Mouse (Mus musculus): ENCODE results near the gene Asxl1. TPM values are rescaled to one million over a fixed set of nuclear protein-coding genes. Genes with fewer than 3 reads are reported as not detected.
"Not testable (repeated sequence)": the region's sequence is repeated elsewhere in the genome, so short reads cannot be mapped to it uniquely, and the experiment has no call there.

Asxl1 gene
- total RNA-seq, 4 experiments from 2014 or later = 32.3 to 39.0 (median 34.2) TPM

DNA sequence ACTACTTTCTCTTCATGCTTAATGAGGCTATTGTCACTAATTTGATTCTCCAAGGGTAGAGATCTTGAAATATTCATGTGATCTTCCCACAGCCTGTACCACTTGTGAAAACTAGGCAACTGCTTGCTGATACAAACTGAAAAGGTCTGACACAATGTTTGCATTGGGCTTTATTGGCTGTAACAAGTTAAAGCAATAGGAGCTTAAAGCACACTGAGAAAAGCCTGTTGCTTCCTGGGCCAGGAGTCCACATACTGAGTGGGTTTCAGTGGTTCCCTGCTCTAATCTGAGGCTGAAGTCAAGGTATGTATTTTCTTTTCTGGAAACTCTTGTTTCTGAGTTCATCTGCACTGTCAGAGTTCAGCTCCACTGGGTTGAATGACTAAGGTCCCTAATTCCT, 2.4 kb upstream of the Asxl1 start:
- DNase-seq (ENCODE audit: low spot score in 2 of 2) = no peak

DNA sequence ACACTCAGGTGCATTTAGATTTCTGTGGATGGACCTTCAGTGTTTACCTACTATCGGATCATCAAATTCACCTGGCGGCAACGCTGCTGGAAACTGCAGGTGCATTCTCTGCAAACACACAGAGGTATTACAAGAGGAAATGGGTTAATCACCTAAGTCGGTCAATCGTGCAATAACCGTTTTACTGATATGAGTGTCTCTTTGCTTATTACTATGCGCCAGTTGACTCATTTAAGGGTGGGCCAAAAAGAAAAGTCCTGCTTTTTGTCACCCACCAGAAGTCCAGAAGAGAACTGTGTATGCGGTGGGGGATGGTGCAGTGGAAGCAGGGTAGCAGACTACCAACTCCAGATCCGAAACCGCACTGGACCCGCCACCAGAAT, 567 bp upstream of the Asxl1 start:
- DNase-seq (ENCODE audit: low spot score in 2 of 2) = peak in 1 of 2 experiments; percentile 19

DNA sequence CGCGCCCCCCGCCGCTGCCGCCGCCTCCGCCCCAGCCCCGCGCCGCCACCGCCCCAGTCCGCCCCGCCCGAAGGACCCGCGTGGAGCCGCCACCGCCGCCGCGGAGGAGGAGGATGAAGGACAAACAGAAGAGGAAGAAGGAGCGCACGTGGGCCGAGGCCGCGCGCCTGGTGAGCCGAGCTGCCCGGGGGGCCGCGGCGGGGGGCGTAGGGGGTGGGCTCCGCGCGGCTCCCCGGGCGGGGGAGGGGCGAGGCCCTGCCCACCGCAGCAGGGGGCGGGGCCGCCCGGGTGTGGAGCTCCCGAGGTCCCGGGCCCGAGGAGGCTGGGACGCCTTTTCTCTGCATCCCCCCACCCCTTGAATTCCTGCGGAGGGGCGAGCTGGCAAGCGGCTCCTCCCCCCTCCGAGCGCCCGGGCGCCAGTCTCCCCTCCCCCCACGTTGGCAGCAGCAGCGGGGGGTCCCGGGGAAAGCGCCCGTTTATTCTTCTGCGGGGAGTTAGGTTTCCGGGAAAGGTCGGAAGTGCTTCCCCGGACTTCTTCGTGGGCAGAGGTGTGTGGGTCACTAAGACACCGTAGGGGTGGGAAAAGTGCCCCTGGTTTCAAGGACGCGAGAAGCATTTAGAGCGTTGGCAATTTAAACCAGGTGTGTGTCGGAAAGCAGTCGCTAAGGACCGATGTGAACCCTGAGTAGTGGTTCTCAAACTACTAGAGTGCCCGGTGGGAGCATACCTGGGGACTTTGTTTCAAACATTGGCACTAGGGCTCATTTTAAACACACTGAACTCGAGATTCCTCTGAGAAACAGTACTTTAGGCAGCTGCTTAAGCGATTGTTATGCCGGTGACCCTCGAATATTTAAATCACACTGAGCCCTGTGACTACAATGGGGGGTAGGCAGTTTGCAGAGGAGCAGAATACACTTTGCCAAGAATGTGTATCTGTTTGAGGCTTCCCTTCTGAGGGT, 873 bp downstream of the Asxl1 start:
- peak in 1 of 2 experiments; percentile 23 for DNase-seq (ENCODE audit: low spot score in 2 of 2)

DNA sequence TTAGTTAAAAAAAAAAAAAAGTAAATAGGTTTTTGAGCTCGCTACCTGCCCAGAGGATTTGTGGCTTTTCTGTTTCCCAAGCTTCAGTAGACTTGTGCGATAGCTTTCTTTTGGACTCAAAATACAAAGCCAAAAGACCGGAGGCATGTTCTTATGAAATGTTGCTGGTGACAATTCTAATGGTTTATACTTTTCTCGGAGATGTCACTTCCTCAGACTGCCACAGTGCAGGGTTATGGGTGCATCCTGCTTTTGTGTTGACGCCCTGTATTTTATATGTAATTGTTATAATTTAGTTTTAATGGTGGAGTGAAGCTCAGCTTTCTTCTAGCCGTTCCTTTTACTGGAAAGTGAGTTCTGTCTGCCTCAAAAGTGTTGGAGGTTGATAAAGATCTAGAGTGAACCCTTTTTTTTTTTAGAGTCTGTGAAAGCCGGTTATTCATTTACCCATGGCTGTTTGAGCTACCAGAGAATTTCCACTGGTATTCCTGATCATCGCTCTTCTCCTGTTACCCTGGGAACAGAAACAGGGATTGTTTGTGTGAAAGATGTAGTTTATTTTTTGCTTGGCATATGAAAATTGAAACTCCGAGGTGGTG, 1.7 kb downstream of the Asxl1 start:
- DNase-seq (ENCODE audit: low spot score in 2 of 2) = no peak

DNA sequence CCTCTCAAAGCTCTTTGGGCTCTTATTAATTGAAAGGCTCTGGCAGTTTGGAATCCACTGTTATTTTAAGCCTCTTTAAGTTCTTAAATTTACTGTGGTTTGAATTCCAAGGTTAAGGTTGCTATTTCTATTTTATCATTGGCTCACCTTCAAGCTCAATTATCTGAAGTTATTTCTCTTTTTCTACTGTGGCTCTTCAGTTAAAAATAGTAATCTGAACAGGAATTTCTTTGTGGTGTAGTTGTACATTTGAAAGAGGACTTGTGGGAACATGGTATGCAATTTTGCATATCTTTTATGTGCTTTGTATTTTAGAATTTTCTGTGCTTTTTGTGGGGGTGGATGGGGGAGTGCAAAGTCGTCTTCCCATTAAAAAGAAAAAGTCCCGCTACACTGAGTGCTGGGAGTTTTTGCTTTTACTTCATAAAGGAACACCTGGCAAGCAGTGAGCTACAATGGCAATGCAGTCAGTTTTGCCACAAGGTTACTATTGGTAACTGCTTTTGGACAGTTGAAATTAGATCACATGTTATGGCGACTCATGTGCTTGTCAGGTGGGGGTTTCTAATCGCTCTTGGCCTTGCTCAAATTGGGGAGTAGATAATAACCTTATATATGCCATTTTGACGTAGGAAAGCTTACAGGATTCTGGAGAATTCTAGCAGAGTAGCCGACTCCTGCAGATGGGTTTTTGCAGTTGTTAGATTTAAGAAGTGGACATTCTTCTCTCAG, 2.6 kb downstream of the Asxl1 start:
- no peak for DNase-seq (ENCODE audit: low spot score in 2 of 2)

DNA sequence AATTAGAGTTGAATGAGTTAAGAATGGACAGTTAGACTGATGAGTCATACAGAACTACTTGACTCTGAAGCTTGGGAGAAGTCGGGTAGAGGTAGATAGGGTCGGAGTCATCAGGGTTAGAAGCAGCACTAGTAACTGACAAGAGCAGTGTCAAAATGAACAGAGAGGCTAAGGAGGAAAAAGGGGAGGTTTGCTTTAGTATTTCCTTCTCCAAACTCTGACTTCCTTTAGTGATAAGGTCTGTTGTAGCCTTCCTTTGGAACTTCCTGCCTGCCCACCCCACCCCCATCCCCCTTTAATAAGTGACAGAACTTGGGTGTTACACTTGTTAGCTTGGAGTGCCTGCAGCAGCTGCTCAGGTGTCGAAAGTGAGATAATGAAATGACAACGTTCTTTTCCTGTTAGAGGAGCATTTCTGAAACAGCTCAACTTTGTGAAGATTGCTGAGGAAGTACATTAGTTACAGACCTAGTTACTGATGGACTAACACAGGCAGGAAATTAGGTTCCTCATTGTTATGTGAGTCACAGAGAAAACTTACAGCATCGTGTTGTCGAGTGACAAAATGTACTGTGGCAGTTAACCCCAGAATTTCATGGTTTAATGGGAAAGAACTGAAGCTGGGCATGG, 5.0 kb downstream of the Asxl1 start:
- DNase-seq (ENCODE audit: low spot score in 2 of 2) = no peak

DNA sequence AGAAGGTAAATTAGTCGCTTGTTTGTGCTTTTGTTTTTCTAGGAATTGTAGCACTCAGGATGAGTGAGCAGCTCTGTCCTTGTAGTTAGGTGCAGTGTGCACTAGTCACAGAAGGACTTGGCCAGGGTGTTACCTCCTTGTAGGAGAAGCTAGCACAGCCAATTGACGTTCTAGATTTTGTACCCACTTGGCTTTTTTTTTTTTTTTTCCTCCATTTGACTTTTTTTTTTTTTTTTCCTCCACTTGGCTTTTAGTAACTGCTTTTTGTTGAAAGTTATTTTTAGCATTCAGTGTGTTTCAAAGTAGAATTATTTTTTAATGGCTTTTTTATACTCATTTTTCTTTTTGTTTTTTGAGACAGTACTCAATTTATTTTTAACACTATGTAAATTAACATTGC, 9.0 kb downstream of the Asxl1 start:
- no peak for DNase-seq (ENCODE audit: low spot score in 2 of 2)

DNA sequence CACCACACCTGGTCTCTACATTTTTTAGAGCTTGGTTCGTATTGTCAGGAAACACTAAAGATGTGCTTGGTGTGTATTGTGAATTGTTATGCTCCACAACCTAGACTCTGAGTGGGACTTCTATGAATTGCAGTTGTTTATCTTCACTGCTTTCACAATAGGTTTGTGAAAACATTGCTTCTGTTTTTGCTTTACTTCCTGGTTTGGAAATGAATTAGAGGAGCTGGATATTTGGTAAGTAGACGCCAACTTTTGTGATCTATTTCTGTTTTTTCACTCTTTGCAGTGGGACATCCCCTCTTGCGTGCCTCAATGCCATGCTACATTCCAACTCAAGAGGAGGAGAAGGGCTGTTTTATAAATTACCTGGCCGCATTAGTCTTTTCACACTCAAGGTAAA, 11.2 kb downstream of the Asxl1 start:
- no peak for DNase-seq (ENCODE audit: low spot score in 2 of 2)

DNA sequence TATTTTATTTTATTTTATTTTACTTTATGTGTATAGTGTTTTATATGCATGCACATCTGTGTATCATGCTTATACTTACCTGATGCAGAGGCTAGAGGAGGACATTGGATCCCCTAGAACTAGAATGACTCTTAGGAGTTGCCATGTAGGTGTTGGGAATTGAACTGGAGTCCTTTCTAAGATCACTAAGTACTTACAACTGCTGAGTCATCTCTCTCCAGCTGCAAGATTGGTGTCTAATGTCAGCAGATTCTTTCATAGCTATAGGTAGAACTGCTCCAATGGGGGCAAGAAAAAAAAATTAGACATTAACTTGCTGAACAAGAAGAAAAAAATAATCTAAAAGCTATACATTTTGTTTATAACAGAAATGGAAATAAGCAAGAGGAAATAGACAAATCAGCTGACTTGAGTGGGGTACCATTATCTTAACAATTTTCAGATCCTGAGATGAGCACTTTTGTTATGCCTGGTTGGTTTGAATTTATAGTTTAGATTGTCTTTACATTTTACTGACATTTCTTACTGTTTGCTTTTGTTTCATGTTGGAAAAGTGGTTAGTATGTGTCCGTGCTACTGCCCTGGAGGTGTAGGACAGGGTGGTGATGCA, 15.6 kb downstream of the Asxl1 start:
- no peak for DNase-seq (ENCODE audit: low spot score in 2 of 2)

DNA sequence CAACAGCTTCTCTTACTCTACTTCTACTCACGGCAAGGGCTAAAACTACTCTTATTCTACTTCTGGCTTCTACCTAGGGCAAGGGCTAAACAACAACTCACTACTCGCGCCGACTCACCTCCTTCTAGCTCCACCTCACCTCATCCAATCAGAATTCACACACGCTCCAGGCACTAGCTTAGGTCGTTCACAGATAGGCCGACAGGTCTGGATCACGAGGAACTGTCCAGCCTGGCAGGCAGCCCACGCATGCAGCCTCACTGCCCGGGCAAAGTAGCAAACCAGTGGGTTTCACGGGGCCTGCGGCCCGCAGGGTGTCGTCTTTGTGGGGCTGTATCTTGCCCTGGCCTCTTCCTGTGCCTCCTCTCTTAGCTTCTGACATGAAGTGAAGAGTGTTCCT, 18.9 kb downstream of the Asxl1 start:
- DNase-seq (ENCODE audit: low spot score in 2 of 2) = not testable (repeated sequence)

DNA sequence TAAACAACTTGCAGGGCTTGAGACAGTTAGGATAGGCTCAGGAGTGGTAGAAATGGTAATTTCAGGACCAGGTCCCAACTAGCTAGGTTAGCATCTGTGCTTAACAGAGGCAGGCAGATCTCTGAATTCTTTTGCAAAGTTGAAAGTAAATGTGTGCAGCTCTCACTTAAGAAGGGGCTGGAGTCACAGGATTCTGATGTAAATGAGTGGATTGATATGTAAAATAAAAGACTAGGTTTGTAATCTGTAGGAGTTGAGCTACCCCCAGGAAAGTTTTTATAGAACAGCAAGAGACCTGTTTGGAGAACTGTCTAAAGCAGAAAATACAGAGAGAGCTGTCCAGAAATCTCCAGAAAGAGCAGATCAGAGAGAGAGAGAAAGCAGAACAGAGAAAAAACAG, 25.2 kb downstream of the Asxl1 start:
- DNase-seq (ENCODE audit: low spot score in 2 of 2) = no peak

DNA sequence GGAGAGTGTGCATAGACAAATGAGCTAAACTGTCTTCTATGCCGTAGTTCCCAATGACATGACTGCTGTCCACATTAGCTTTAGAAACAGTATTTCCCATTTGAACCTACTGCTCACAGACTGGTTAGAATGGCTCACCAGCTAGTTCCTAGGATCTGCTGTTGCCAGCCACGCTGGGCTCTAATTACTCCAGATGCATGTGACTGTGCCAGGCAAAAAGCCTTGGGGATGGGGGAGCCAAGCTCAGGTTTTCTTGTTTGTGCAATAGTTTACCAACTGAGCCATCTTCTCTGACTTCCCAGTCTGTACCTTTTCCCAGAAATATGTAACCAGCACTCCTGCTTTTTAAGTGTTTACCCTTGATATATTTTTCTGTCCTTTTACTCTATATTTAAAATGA, 29.8 kb downstream of the Asxl1 start:
- DNase-seq (ENCODE audit: low spot score in 2 of 2) = no peak

DNA sequence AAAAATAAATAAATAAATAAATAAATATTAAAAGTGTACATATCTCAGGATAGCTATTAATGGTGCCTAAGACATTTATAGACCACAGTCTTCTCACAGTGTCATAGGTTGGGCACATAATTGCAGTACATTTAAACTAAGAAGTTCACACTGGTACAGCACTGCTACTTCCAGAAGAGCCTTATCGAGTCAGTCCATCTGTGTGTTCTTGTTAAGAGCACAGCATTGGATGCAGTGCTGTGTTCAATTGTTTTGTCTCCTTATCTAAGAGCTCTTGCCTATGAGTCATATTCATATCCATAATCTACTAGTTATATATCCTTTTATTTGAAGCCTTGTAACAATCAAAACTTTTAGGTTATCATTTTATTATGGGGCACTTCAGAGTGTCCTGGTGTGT, 34.9 kb downstream of the Asxl1 start:
- DNase-seq (ENCODE audit: low spot score in 2 of 2) = no peak

DNA sequence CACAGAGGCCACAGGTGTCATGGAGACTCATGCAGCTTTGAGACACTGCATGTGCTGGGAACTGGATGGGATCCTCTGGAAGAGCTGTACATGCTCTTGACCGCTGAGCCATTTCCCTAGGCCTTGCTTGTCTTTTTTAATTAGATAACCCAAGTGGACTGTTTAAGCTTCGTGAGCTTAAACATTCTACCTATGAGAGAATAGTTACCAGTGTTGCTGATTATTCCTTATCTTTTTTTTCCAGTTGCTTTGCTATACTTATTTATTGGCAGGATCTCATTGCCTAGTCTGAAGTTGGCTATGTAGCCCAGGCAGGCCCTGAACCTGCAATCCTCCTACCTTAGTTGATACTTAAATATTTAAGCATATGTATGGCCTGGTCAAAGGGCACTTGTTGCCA, 44.2 kb downstream of the Asxl1 start:
- no peak for DNase-seq (ENCODE audit: low spot score in 2 of 2)

DNA sequence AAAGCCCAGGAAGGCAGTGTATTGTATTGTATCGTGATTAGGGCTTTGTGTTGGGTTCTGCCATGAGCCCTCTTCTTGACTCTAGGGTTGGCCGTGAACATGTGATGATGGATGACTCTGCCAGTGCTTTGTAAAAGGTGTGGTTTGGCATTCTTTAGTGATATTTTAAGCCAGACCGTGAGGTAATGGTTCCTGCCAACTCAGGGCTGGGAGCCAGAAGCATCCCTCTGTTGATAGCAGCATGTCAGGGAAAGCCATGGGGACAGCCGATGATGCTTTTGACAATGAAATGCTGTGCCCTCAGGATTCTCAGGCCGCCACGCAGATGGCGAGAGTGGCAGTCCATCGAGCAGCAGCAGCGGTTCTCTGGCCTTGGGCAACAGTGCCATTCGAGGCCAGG, 47.4 kb downstream of the Asxl1 start:
- no peak for DNase-seq (ENCODE audit: low spot score in 2 of 2)

DNA sequence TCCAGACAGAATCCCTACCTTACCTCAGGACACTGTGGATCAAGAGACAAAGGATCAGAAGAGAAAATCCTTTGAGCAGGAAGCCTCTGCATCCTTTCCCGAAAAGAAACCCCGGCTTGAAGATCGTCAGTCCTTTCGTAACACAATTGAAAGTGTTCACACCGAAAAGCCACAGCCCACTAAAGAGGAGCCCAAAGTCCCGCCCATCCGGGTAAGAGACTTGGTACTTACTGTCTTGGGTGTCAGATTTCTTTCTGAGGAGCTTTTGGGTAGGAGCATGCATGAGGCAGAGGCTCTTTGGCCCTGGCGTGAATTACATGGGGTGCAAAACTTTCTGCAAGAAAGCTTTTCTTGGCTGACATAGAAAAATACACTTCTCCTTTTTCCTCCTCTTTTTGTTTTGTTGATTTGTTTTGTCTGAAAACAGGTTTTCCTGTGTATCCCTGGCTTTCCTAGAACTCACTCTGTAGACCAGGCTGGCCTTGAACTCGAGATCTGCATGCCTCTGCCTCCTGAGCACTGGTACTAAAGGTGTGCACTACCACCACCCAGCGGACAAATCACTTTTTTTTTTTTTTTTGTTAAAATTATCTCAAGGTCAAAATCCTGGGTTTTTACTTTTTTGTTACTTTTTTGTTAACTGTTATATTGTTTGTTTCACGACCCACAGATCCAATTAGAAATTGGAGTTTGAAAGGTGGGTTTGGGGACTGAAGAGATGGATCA, 52.3 kb downstream of the Asxl1 start:
- DNase-seq (ENCODE audit: low spot score in 2 of 2) = no peak

DNA sequence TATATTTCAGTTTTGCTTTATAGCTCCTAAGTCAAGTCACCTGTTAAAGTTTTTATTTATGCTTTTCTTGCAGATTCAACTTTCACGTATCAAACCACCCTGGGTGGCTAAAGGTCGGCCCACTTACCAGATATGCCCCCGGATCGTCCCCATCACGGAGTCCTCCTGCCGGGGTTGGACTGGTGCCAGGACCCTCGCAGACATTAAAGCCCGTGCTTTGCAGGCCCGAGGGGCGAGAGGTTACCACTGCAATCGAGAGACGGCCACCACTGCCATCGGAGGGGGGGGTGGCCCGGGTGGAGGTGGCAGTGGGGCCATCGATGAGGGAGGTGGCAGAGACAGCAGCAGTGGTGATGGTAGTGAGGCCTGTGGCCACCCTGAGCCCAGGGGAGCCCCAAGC, 53.5 kb downstream of the Asxl1 start:
- DNase-seq (ENCODE audit: low spot score in 2 of 2) = no peak

DNA sequence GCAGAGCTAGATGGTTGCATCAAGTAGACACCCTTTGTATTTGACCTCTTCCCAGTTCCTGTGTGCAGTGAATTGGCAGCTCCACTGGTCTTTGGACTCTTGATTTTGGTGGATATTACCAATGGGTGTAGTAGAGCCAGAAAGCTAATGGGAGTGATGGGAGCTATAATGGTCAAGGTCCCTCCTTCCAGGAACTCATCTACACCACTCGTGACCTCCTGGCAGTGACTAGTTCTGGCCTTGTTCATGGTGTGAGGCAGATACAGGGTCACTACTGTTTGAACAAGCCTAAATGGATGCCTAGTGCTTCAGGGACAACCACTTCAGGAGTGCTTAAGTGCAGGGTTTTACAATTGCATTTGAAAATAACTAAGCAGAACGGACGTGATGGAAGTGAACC, 58.4 kb downstream of the Asxl1 start:
- DNase-seq (ENCODE audit: low spot score in 2 of 2) = no peak

DNA sequence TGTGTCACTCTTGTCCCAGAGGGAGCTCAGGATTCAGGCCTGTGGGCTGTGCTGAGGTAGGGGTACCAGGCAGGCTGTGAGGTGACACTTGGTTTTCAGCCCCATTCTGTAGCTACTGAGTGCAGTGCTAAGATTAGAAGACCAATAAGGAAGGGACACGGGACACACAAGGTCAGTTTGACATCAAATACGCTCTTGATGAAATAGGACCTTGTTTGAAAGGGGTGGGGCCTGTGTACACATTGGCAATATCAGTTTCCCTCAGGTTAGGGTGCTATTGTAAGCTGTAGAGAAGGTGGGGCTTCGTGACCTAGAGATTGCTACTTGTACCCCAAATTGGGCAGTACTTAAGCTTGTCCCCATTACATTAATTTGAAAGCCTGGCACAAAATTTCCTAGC, 59.3 kb downstream of the Asxl1 start:
- no peak for DNase-seq (ENCODE audit: low spot score in 2 of 2)

DNA sequence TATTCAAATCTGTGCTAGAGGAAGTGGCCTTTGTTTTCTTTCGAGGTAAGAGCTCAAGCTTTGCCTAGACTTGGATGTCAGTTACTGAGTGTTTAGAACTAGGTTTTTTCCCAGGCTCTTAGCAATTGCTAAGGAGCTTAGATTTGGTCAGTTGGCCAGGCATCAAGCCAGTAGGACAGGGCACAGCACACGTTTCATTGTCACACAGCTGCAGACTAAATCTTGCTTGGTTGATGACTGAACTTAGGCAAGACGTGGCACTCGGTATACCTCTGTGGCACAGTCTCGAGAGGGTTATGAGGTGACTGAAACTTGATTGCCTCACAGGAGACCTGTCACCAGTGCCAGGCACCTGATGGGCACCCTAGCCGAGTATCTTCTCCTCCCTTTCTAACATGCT, 61.3 kb downstream of the Asxl1 start:
- DNase-seq (ENCODE audit: low spot score in 2 of 2) = no peak

DNA sequence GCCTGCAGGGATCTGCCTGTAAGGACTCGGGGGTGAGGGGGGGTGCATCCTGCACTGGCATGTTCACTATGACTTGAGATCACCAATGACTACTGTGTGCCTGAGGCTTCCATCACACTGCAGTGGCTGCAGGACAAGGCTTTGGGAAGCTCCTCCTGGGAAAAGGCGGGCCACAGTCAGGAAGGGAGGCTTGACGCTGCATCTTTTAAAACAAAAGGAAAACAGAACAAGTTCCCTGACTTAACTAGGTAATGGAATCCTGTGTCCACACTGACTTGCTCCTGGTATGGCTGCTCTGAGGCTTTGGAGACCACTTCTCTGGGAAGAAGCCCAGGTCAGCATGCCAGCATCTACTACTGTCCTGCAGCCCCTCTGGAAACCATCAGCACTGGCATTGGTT, 63.3 kb downstream of the Asxl1 start:
- DNase-seq (ENCODE audit: low spot score in 2 of 2) = no peak

Data from layer of hippocampus, adult 8-10 months (tissue).